Mouse (Mus musculus) limb, embryonic 15.5 days (tissue): Measurements from ENCODE around the gene Znrf3. TPM values are rescaled to one million over a fixed set of nuclear protein-coding genes. Genes with fewer than 3 reads are reported as not detected.

ENCODE experiments used
- ATAC-seq: fragments of 200-750 bp; cut with Nextera tagmentation; 2 replicates; pipeline ENCODE4 v1.8.0; 2017; ENCODE audit warnings: low read depth, moderate TSS enrichment; ENCODE audit not compliant: insufficient number of reproducible peaks, low FRiP score, low TSS enrichment
- H3K27ac ChIP-seq: fragments of 300-500 bp; sonication (generic); 2 replicates; pipeline ENCODE4 v1.5.1; 2015; ENCODE audit warnings: moderate library complexity, mild to moderate bottlenecking, inconsistent platforms
- H3K27me3 ChIP-seq: fragments of 300-500 bp; sonication (generic); 2 replicates; pipeline ENCODE4 v1.6.1; 2015; ENCODE audit warnings: inconsistent platforms
- H3K36me3 ChIP-seq: fragments of 300-500 bp; sonication (generic); 2 replicates; pipeline ENCODE4 v1.6.1; 2015; ENCODE audit warnings: inconsistent platforms
- H3K4me1 ChIP-seq: fragments of 300-500 bp; sonication (generic); 2 replicates; pipeline ENCODE4 v1.6.1; 2015; ENCODE audit warnings: inconsistent platforms
- H3K4me2 ChIP-seq: fragments of 300-500 bp; sonication (generic); 2 replicates; pipeline ENCODE4 v1.6.1; 2015; ENCODE audit warnings: mild to moderate bottlenecking, inconsistent platforms
- H3K4me3 ChIP-seq: fragments of 300-500 bp; sonication (generic); 2 replicates; pipeline ENCODE4 v1.5.1; 2015; ENCODE audit warnings: mild to moderate bottlenecking, inconsistent platforms
- H3K9ac ChIP-seq: fragments of 300-500 bp; sonication (generic); 2 replicates; pipeline ENCODE4 v1.6.1; 2015; ENCODE audit warnings: inconsistent platforms
- H3K9me3 ChIP-seq: fragments of 300-500 bp; sonication (generic); 2 replicates; pipeline ENCODE4 v1.6.1; 2016; ENCODE audit warnings: inconsistent platforms
- WGBS: fragments of 180-500 bp; shearing (Covaris S2); methylation state at CpG from one replicate; pipeline ENCODE4 v1.1.7; 2015; 5-methylcytosine and 5-hydroxymethylcytosine counted together
- polyA plus RNA-seq: library from polyadenylated mRNA; unstranded; fragments of >200 nt; fragmentation: Nextera tagmentation; extraction: Ambion mirVana; gene quantifications from 2 replicates; pipeline ENCODE4 v1.2.1, GENCODE M21; 2015

Gene Znrf3
- polyA plus RNA-seq, 1 experiment from 2014 or later = 16.2 TPM

DNA sequence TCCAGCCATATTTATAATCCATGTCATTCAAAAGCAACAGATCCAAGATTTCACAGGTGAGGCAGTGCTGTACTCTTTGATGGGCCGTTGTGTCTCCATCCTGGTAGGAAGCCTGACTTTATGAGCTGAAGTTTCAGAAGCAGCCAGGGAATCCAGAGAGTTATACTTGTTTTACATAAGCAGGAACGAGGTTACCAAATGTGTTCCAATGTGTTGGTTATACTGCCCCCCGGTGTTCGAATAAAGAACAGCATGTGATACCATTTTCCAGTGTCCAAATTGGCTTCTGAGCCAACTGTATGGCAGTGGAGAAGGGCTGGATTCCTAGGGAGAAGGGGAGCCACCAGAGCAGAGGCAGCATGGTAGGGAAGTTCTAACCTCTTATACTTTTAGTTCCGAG is 29.5 kb upstream of the Znrf3 start:
- Histone ChIP-seq H3K27me3 (no peaks in the 10 kb centered on the region), H3K4me3 (no peak overlapping the region), H3K4me2 (no peak overlapping the region), H3K9ac (no peak overlapping the region), H3K9me3 (no peaks in the 10 kb centered on the region), H3K36me3 (no peaks in the 10 kb centered on the region), H3K27ac (no peak overlapping the region), H3K4me1 (no peaks in the 10 kb centered on the region)
- ATAC-seq = no peak
- 5% methylated on average over 5 of the region's 5 CpGs for WGBS

DNA sequence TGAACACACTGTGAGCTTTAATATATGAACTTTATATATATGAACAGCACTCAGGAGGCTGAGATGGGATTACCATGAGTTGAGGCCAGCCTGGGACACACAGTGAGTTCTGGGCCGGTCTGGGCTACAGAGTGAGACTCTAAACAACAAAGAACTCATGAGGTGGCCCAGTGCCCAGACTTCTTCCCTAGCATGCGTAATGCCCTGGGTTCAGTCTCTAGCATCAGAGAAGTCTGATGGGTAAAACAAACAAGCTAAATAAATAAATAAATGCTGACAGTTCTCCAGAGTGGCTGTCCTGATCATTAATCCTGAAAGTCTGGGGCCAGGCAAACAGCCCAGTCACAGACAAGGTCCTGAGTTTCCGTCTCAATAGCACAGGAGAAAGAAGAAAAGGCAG is 25.4 kb upstream of the Znrf3 start:
- no peak for ATAC-seq
- Histone ChIP-seq H3K9me3 (no peaks in the 10 kb centered on the region), H3K4me1 (peaks cover 4% of the 10 kb centered on the region; the same call in 1 of the 2 replicates), H3K36me3 (no peaks in the 10 kb centered on the region), H3K4me3 (no peak overlapping the region), H3K9ac (no peak overlapping the region), H3K4me2 (no peak overlapping the region), H3K27me3 (no peaks in the 10 kb centered on the region), H3K27ac (no peak overlapping the region)
- WGBS = 66% methylated on average over 3 of the region's 3 CpGs

DNA sequence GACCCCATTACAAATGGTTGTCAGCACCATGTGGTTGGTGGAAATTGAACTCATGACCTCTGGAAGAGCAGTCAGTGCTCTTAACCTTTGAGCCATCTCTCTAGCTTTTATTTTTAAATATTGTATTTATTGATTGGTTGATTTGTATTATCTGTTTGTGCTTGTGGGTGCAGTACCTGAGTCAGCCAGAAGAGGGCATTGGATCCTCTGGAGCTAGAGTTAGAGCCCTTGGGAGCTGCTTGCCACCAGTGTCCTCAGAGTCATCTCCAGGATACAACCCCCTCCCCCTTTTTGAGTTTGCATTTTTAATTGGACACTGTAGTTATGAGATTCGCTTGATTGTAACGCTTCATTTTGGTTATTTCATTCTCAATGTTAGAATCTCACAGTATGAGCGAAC is 24.4 kb upstream of the Znrf3 start:
- H3K4me3 ChIP-seq = no peak overlapping the region
- H3K27me3 ChIP-seq = no peaks in the 10 kb centered on the region
- no peak overlapping the region for H3K4me2 ChIP-seq
- ATAC-seq = no peak
- H3K9me3 ChIP-seq = no peaks in the 10 kb centered on the region
- 85% methylated on average over 3 of the region's 3 CpGs for WGBS
- peaks cover 4% of the 10 kb centered on the region; the same call in 1 of the 2 replicates for H3K4me1 ChIP-seq
- no peak overlapping the region for H3K9ac ChIP-seq
- H3K36me3 ChIP-seq = no peaks in the 10 kb centered on the region
- no peak overlapping the region for H3K27ac ChIP-seq

DNA sequence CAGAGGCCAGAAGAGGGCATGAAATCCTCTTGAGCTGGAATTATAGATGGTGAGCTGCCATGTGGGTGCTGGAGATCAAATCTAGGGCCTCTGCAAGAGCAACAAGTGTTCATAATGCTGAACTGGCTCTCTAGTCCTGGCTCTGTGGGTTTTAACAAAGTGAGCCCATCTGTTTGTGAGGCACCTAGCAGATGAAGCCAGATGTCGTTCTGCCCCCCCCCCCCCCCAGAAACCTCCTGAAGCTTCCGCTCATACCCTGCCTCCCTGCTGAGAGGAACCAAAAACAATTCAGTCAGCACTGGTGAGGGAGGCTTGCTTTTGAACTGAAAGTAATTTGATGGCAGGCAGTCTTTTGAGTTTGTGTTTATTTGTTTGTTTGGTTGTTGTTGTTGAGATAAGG is 23.8 kb upstream of the Znrf3 start:
- Histone ChIP-seq H3K4me2 (no peak overlapping the region), H3K4me1 (peaks cover 4% of the 10 kb centered on the region; the same call in 1 of the 2 replicates), H3K9ac (no peak overlapping the region), H3K27me3 (no peaks in the 10 kb centered on the region), H3K4me3 (no peak overlapping the region), H3K36me3 (no peaks in the 10 kb centered on the region), H3K9me3 (no peaks in the 10 kb centered on the region), H3K27ac (no peak overlapping the region)
- WGBS = 39% methylated on average over 2 of the region's 2 CpGs
- ATAC-seq = no peak

DNA sequence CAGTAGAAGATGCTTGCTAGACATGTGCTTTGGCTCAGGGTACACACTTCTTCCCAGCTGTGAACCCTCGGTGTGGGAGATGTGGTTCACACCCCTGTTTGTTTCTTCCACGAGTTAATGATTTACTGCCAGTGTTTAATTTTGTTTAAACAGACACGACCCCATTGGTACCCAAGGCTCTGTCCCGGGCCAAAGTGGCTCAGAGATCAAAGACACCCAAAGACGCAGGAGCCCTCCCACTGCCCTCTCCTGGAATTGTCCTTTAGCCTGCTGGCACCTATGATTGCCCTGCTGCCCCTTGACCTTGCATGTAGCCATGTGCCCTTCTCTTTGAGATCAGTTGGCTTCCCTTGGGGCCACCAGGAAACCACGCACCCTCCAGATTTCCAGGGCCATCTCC is 7.3 kb upstream of the Znrf3 start:
- ATAC-seq = no peak
- H3K9ac ChIP-seq = no peak overlapping the region
- no peak overlapping the region for H3K27ac ChIP-seq
- no peak overlapping the region for H3K4me2 ChIP-seq
- no peaks in the 10 kb centered on the region for H3K27me3 ChIP-seq
- H3K4me3 ChIP-seq = no peak overlapping the region
- H3K36me3 ChIP-seq = no peaks in the 10 kb centered on the region
- 24% methylated on average over 6 of the region's 6 CpGs for WGBS
- H3K9me3 ChIP-seq = no peaks in the 10 kb centered on the region
- no peaks in the 10 kb centered on the region for H3K4me1 ChIP-seq

DNA sequence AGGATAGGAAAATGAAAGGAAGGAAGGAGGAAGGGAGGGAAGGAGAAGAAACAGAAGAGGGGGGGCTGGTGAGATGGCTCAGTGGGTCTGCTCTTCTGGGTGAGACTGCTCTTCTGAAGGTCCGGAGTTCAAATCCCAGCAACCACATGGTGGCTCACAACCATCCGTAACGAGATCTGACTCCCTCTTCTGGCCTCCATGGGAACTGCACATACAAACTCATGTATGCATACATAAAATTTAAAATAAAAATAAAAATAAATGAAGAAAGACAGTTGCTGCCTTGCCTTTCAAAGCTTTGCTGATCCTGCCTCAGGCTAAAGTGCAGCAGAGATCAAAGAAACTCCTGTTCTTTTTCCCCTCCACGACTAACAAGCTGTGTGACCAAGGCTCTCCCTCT is 6.7 kb upstream of the Znrf3 start:
- H3K27ac ChIP-seq = no peak overlapping the region
- no peaks in the 10 kb centered on the region for H3K4me1 ChIP-seq
- no peaks in the 10 kb centered on the region for H3K27me3 ChIP-seq
- H3K36me3 ChIP-seq = no peaks in the 10 kb centered on the region
- ATAC-seq = no peak
- no peak overlapping the region for H3K4me3 ChIP-seq
- no peak overlapping the region for H3K9ac ChIP-seq
- WGBS = 60% methylated on average over 4 of the region's 4 CpGs
- H3K9me3 ChIP-seq = no peaks in the 10 kb centered on the region
- H3K4me2 ChIP-seq = no peak overlapping the region

DNA sequence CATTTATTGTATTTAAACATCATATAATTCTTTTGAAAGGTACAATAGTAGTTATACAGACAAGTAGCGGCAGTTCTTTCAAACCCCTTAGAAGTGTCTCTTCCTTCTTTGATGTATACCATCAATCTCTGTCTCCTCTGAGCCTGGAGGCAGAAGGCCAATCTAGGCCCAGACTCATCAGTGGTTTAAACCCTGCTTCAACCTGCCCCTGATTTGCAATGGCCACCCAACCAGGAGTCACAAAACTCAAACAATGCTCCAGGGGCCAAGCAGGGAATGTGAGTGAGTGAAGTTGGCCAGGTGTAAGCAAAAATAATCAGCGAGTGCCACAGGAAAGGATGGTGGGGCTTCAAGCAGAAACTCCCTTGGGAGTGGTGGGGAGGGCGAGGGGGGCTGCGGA is 6.1 kb upstream of the Znrf3 start:
- 55% methylated on average over 4 of the region's 4 CpGs for WGBS

DNA sequence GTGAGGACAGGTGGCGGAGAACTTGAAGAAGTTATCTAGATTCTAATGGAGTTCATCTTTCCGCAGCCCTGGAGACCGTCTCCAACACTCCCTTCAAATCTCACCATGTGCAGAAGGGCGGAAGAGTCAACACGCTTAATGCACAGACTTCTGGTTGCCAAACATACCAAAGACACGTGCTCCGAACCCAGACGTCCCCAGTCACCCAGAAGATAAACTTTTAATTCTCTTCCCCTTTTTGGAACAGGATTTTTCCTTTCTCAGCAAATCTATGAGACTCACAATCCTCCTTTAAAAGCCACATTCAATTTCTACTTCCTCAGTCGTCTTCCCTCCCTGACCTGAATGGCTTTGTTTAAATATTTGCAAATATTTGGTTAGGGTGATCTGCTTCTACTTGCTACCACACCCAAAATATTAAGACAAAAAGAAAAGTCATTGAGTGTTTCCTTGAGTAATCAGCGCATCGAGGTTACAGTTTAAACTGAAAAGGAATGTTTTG is 856 bp upstream of the Znrf3 start:
- no peaks in the 10 kb centered on the region for H3K36me3 ChIP-seq
- H3K27me3 ChIP-seq = no peaks in the 10 kb centered on the region
- H3K27ac ChIP-seq = peak overlapping the region; percentile 75
- H3K4me3 ChIP-seq = peak overlapping the region; percentile 89
- H3K9me3 ChIP-seq = no peaks in the 10 kb centered on the region
- peak overlapping the region; percentile 36; the same call in 1 of the 2 replicates for H3K9ac ChIP-seq
- H3K4me2 ChIP-seq = peak overlapping the region; percentile 85
- H3K4me1 ChIP-seq = peaks cover 18% of the 10 kb centered on the region
- WGBS = 18% methylated on average over 11 of the region's 11 CpGs
- ATAC-seq = no peak

More for the DNA sequence above, 6.1 kb upstream of the Znrf3 start:
- Histone ChIP-seq H3K4me3 (no peak overlapping the region), H3K4me1 (no peaks in the 10 kb centered on the region), H3K27me3 (no peaks in the 10 kb centered on the region), H3K36me3 (no peaks in the 10 kb centered on the region), H3K9ac (no peak overlapping the region), H3K9me3 (no peaks in the 10 kb centered on the region), H3K27ac (no peak overlapping the region), H3K4me2 (no peak overlapping the region)
- ATAC-seq = no peak

DNA sequence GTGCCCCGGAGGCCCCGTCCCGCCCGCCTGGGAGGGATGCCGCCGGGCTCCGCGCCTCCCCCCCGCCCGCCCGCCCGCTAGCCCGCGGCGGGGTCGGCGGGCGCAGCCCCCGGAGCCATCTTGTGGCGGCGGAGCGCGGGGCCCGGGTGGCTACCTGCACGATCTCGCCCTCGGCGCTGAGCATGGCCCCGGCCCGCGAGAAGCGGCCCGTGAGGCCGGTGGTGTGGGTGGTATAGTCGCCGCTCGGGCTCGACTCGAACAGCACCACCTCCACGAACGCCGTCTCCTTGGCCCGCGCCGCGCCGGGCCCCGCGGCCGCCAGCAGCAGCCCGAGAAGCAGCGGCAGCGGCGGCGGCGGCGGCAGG is 431 bp downstream of the Znrf3 start:
- peak overlapping the region; percentile 82 for H3K9ac ChIP-seq
- peak overlapping the region; percentile 85 for H3K4me2 ChIP-seq
- ATAC-seq = no peak
- peak overlapping the region; percentile 85 for H3K27ac ChIP-seq
- no peaks in the 10 kb centered on the region for H3K9me3 ChIP-seq
- under 1% methylated on average over 34 of the region's 57 CpGs for WGBS
- peaks cover 23% of the 10 kb centered on the region for H3K4me1 ChIP-seq
- H3K36me3 ChIP-seq = no peaks in the 10 kb centered on the region
- peak overlapping the region; percentile 89 for H3K4me3 ChIP-seq
- H3K27me3 ChIP-seq = no peaks in the 10 kb centered on the region

DNA sequence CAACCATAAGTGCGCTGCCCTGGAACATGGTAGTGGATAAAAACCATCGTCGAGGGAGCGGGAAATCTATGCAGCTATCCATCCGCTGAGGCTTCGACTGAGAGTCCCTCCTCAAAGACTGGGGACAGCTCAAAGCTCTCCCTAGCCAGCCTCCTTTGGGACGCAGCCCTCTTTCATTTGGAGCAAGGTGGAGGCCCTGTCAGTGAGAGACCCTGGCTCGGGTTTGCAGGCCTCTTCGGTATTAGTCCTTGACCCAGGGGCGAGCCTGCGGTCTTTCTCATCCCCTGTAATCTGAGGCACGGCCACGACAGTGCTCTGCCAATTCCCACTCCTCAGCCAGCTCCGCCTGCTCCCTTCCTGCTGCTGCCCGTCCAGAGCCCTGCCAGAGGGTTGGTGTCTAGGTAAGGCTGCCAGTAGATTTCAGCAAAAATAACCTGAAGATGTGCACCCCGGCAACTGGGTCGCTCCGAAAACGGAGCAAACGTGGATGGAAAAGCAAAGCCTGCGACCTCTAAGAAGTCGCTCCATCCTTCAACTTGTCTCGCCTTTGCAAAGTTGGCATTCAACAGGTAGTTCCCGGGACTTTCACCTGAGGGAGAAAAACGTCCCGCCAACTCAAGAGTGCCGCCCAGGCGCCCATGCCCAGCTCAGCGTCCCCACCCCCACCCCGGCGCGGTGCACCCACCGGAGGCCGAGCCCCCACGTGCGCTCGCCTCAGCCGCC is 975 bp downstream of the Znrf3 start:
- H3K9me3 ChIP-seq = no peaks in the 10 kb centered on the region
- H3K4me3 ChIP-seq = peak overlapping the region; percentile 89
- H3K36me3 ChIP-seq = no peaks in the 10 kb centered on the region
- peak overlapping the region; percentile 85 for H3K27ac ChIP-seq
- peak overlapping the region; percentile 85 for H3K4me2 ChIP-seq
- ATAC-seq = no peak
- WGBS = under 1% methylated on average over 38 of the region's 38 CpGs
- H3K27me3 ChIP-seq = no peaks in the 10 kb centered on the region
- H3K9ac ChIP-seq = peak overlapping the region; percentile 82
- H3K4me1 ChIP-seq = peaks cover 23% of the 10 kb centered on the region

DNA sequence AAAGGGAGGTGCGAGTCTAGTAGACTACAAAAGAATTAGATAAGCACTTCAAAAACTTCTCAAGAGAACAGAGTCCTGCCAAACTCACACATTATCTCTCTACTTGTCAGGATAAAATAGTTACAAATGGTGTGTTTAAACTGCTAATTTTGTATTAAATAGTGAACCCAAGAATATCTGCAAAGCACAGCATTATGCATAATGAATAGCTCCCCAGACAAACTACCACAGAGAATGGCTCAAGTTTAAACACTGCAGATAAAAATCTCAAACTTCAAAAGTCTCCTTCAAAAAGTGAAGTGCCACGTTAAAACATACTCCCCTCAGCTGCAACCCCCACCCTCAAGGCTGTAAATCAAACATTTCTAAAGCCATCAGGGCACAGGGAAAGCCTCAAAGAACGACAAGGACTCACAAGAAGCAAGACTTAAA is 2.0 kb downstream of the Znrf3 start:
- no peak overlapping the region for H3K27ac ChIP-seq
- H3K9me3 ChIP-seq = no peaks in the 10 kb centered on the region
- 27% methylated on average over 3 of the region's 3 CpGs for WGBS
- no peaks in the 10 kb centered on the region for H3K27me3 ChIP-seq
- peak overlapping the region; percentile 89 for H3K4me3 ChIP-seq
- no peak for ATAC-seq
- H3K4me1 ChIP-seq = peaks cover 23% of the 10 kb centered on the region
- H3K9ac ChIP-seq = no peak overlapping the region
- H3K4me2 ChIP-seq = peak overlapping the region; percentile 85
- no peaks in the 10 kb centered on the region for H3K36me3 ChIP-seq

DNA sequence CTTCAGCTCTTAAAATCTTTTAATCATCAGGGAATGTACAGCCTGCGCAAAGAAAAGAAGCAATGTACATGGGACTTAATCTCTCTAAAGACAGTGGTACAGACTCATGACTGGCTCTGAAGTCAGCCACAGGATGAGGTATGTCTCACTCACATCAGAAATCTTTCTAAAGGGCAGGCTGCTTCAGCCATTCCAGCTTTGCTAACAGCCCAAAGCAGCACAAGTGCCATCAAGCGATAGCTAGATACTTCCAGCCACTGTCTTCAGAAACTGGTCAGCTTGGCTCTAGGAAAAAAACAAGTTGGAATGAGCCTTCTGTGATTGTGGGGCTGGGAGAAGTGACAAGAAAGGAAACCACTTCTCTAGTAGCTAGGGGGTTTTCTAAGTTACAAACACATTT is 7.0 kb downstream of the Znrf3 start:
- H3K9me3 ChIP-seq = no peaks in the 10 kb centered on the region
- H3K4me1 ChIP-seq = peaks cover 16% of the 10 kb centered on the region; the same call in 1 of the 2 replicates
- no peak overlapping the region for H3K4me2 ChIP-seq
- H3K36me3 ChIP-seq = no peaks in the 10 kb centered on the region
- no peak overlapping the region for H3K4me3 ChIP-seq
- no peaks in the 10 kb centered on the region for H3K27me3 ChIP-seq
- WGBS = 77% methylated on average over 2 of the region's 2 CpGs
- no peak overlapping the region for H3K27ac ChIP-seq
- ATAC-seq = no peak
- no peak overlapping the region for H3K9ac ChIP-seq
